Mouse (Mus musculus) macrophage (primary cell): ENCODE results near the gene BC017158. TPM values are rescaled to one million over a fixed set of nuclear protein-coding genes. Genes with fewer than 3 reads are reported as not detected.
"Not testable (repeated sequence)": the region's sequence is repeated elsewhere in the genome, so short reads cannot be mapped to it uniquely, and the experiment has no call there.

Experiments used
- H3K27ac ChIP-seq: fragments of 350-480 bp; formaldehyde crosslinking; 2 replicates; pipeline ENCODE4 v1.9.0; 2021
- H3K36me3 ChIP-seq: fragments of 350-480 bp; formaldehyde crosslinking; 2 replicates; pipeline ENCODE4 v1.9.0; 2021; ENCODE audit errors: inconsistent target
- H3K4me3 ChIP-seq: fragments of 350-480 bp; formaldehyde crosslinking; 2 replicates; pipeline ENCODE4 v1.9.0; 2021; ENCODE audit errors: inconsistent target
- H3K79me2 ChIP-seq: fragments of 350-480 bp; formaldehyde crosslinking; 2 replicates; pipeline ENCODE4 v1.9.0; 2021; ENCODE audit errors: inconsistent target
- WGBS: methylation state at CpG from one replicate; pipeline ENCODE4 v1.1.7; 2026; ENCODE audit warnings: inconsistent platforms; ENCODE audit not compliant: missing documents; 5-methylcytosine and 5-hydroxymethylcytosine counted together
- polyA plus RNA-seq: library from polyadenylated mRNA; stranded (reverse); fragments of 250-400 nt; gene quantifications from 3 replicates; pipeline ENCODE4 v1.2.4, GENCODE M21; 2018; ENCODE audit warnings: inconsistent platforms
- total RNA-seq, 78 experiments: library from RNA; depleted of rRNA; stranded (reverse); fragments of 250-400 nt; gene quantifications; 1 replicate in 9 of 78; 2 replicates in 24 of 78; 3 replicates in 43 of 78; 4 replicates in 2 of 78; pipeline ENCODE4 v1.2.4; 2018; ENCODE audit warnings: inconsistent platforms in 56 of 78

Gene BC017158
- 10 to 100 TPM; 11.7 to 82.3 (median 46.5) TPM for total RNA-seq (2018; cell fraction: chromatin; rRNA removed)
- total RNA-seq (2018; cell fraction: cytosol; rRNA removed): 10 to 100 TPM; 10.7 to 20.7 (median 15.4) TPM
- 10 to 100 TPM; 12.0 to 73.4 (median 31.1) TPM for total RNA-seq (2018; cell fraction: nucleus; rRNA removed)
- polyA plus RNA-seq: 16.5 to 20.1 TPM (median 18.5 TPM) in 3 replicates

GRCm38 (mm10) chr7:128297617-128298480 lies at the start of gene BC017158:
Gene BC017158 (minus strand): TSS chr7:128298170.
- peak within 1 kb of the TSS; percentile 46 for H3K27ac ChIP-seq
- H3K79me2 ChIP-seq: no peaks in the 10 kb centered on the region; the same call in 1 of the 2 replicates
- peak within 1 kb of the TSS; percentile 60 for H3K4me3 ChIP-seq
- H3K36me3 ChIP-seq: peaks cover 6% of the 10 kb centered on the region; the same call in 1 of the 2 replicates
- WGBS: 1% methylated on average over 47 of the region's 47 CpGs

- H3K27ac ChIP-seq: no peak overlapping the region
- H3K4me3 ChIP-seq: no peak overlapping the region
- no peaks in the 10 kb centered on the region for H3K79me2 ChIP-seq
- WGBS: 83% methylated on average over 8 of the region's 8 CpGs
- no peaks in the 10 kb centered on the region for H3K36me3 ChIP-seq
These were observed 49.0 kb upstream of the BC017158 start for GRCm38 (mm10) chr7:128346991-128347390.

- Histone ChIP-seq H3K27ac (no peak overlapping the region), H3K4me3 (no peak overlapping the region), H3K36me3 (no peaks in the 10 kb centered on the region), H3K79me2 (no peaks in the 10 kb centered on the region)
- 75% methylated on average over 2 of the region's 2 CpGs for WGBS
These were observed 48.6 kb upstream of the BC017158 start for GRCm38 (mm10) chr7:128346522-128346921.

- H3K36me3 ChIP-seq: no peaks in the 10 kb centered on the region
- WGBS: 90% methylated on average over 6 of the region's 6 CpGs
- no peaks in the 10 kb centered on the region for H3K79me2 ChIP-seq
- no peak overlapping the region for H3K4me3 ChIP-seq
- H3K27ac ChIP-seq: no peak overlapping the region
These were observed 47.7 kb upstream of the BC017158 start for GRCm38 (mm10) chr7:128345691-128346090.

- H3K27ac ChIP-seq: no peak overlapping the region
- WGBS: 77% methylated on average over 6 of the region's 6 CpGs
- H3K4me3 ChIP-seq: no peak overlapping the region
- no peaks in the 10 kb centered on the region for H3K36me3 ChIP-seq
- no peaks in the 10 kb centered on the region for H3K79me2 ChIP-seq
These were observed 47.1 kb upstream of the BC017158 start for GRCm38 (mm10) chr7:128344928-128345653.

GRCm38 (mm10) chr7:128344488-128344887 lies 46.5 kb upstream of the BC017158 start:
- WGBS: 61% methylated on average over 7 of the region's 7 CpGs
- no peaks in the 10 kb centered on the region for H3K79me2 ChIP-seq
- H3K27ac ChIP-seq: no peak overlapping the region
- no peak overlapping the region for H3K4me3 ChIP-seq
- H3K36me3 ChIP-seq: no peaks in the 10 kb centered on the region

GRCm38 (mm10) chr7:128342691-128343090 lies 44.7 kb upstream of the BC017158 start:
- not testable (repeated sequence) for H3K4me3 ChIP-seq, H3K79me2 ChIP-seq, H3K27ac ChIP-seq, H3K36me3 ChIP-seq
- WGBS: 94% methylated on average over 6 of the region's 10 CpGs

GRCm38 (mm10) chr7:128340321-128340720 lies 42.4 kb upstream of the BC017158 start:
- 67% methylated on average over 6 of the region's 9 CpGs for WGBS
- not testable (repeated sequence) for H3K36me3 ChIP-seq

GRCm38 (mm10) chr7:128332896-128333295 lies 34.9 kb upstream of the BC017158 start:
- 8% methylated on average over 1 of the region's 1 CpGs for WGBS
- no peaks in the 10 kb centered on the region for H3K79me2 ChIP-seq
- no peak overlapping the region for H3K4me3 ChIP-seq
- H3K36me3 ChIP-seq: no peaks in the 10 kb centered on the region
- peak overlapping the region; percentile 82 for H3K27ac ChIP-seq

More at GRCm38 (mm10) chr7:128340321-128340720, 42.4 kb upstream of the BC017158 start:
- not testable (repeated sequence) for H3K4me3 ChIP-seq, H3K79me2 ChIP-seq, H3K27ac ChIP-seq

- no peaks in the 10 kb centered on the region for H3K79me2 ChIP-seq
- H3K27ac ChIP-seq: no peak overlapping the region
- no peak overlapping the region for H3K4me3 ChIP-seq
- no peaks in the 10 kb centered on the region for H3K36me3 ChIP-seq
- WGBS: 91% methylated on average over 9 of the region's 9 CpGs
These were observed 33.0 kb upstream of the BC017158 start for GRCm38 (mm10) chr7:128330981-128331380.

- WGBS: 78% methylated on average over 1 of the region's 1 CpGs
- Histone ChIP-seq H3K27ac (no peak overlapping the region), H3K4me3 (no peak overlapping the region), H3K79me2 (no peaks in the 10 kb centered on the region), H3K36me3 (no peaks in the 10 kb centered on the region)
These were observed 27.0 kb upstream of the BC017158 start for GRCm38 (mm10) chr7:128324977-128325376.

- no peaks in the 10 kb centered on the region for H3K79me2 ChIP-seq
- no peaks in the 10 kb centered on the region for H3K36me3 ChIP-seq
- 75% methylated on average over 7 of the region's 7 CpGs for WGBS
- H3K27ac ChIP-seq: peak overlapping the region; percentile 41
- no peak overlapping the region for H3K4me3 ChIP-seq
These were observed 23.3 kb upstream of the BC017158 start for GRCm38 (mm10) chr7:128321260-128321659.

GRCm38 (mm10) chr7:128320219-128320816 lies 22.3 kb upstream of the BC017158 start:
- H3K79me2 ChIP-seq: no peaks in the 10 kb centered on the region
- 94% methylated on average over 2 of the region's 2 CpGs for WGBS
- H3K27ac ChIP-seq: peak overlapping the region; percentile 41

GRCm38 (mm10) chr7:128319140-128319539 lies 21.2 kb upstream of the BC017158 start:
- Histone ChIP-seq H3K79me2 (no peaks in the 10 kb centered on the region), H3K36me3 (no peaks in the 10 kb centered on the region), H3K4me3 (no peak overlapping the region), H3K27ac (no peak overlapping the region)
- 98% methylated on average over 7 of the region's 7 CpGs for WGBS

More at GRCm38 (mm10) chr7:128320219-128320816, 22.3 kb upstream of the BC017158 start:
- Histone ChIP-seq H3K36me3 (no peaks in the 10 kb centered on the region), H3K4me3 (no peak overlapping the region)
